Mouse (Mus musculus) lung, embryonic 14.5 days (tissue): Measurements from ENCODE around the gene Shtn1. TPM values are rescaled to one million over a fixed set of nuclear protein-coding genes. Genes with fewer than 3 reads are reported as not detected.

ENCODE experiments used
- ATAC-seq: fragments of 200-750 bp; cut with Nextera tagmentation; 2 replicates; pipeline ENCODE4 v1.8.0; 2017; ENCODE audit warnings: mild to moderate bottlenecking, moderate TSS enrichment, moderate library complexity; ENCODE audit not compliant: insufficient read depth
- DNase-seq: peaks from one replicate; pipeline ENCODE4 v3.0.0-alpha.2; 2015
- H3K27ac ChIP-seq: fragments of 300-500 bp; sonication (generic); 2 replicates; pipeline ENCODE4 v1.5.1; 2014; ENCODE audit warnings: low read depth, mild to moderate bottlenecking, moderate library complexity
- H3K27me3 ChIP-seq: fragments of 300-500 bp; sonication (generic); 2 replicates; pipeline ENCODE4 v1.6.1; 2014; ENCODE audit warnings: low read length, control low read depth; ENCODE audit not compliant: insufficient read depth
- H3K36me3 ChIP-seq: fragments of 300-500 bp; sonication (generic); 2 replicates; pipeline ENCODE4 v1.6.1; 2014; ENCODE audit warnings: control low read depth; ENCODE audit not compliant: insufficient read depth
- H3K4me1 ChIP-seq: fragments of 300-500 bp; sonication (generic); 2 replicates; pipeline ENCODE4 v1.6.1; 2014; ENCODE audit warnings: antibody characterized with exemption, control low read depth; ENCODE audit not compliant: insufficient read depth
- H3K4me2 ChIP-seq: fragments of 300-500 bp; sonication (generic); 2 replicates; pipeline ENCODE4 v1.6.1; 2014; ENCODE audit warnings: mild to moderate bottlenecking
- H3K4me3 ChIP-seq: fragments of 300-500 bp; sonication (generic); 2 replicates; pipeline ENCODE4 v1.5.1; 2014; ENCODE audit warnings: low read depth, low read length
- H3K9ac ChIP-seq: fragments of 300-500 bp; sonication (generic); 2 replicates; pipeline ENCODE4 v1.6.1; 2014
- H3K9me3 ChIP-seq: fragments of 300-500 bp; sonication (generic); 2 replicates; pipeline ENCODE4 v1.6.1; 2016; ENCODE audit warnings: low read depth, low read length, control low read depth
- CTCF ChIP-seq: IDR thresholded peaks from 2 replicates; pipeline ENCODE4 v1.5.1; 2016; ENCODE audit warnings: antibody characterized with exemption, low read depth
- WGBS: fragments of 180-500 bp; shearing (Covaris S2); extraction: QIAGEN DNeasy Blood & Tissue Kit; methylation state at CpG from one replicate; pipeline ENCODE4 v1.1.7; 2014; 5-methylcytosine and 5-hydroxymethylcytosine counted together
- polyA plus RNA-seq: library from polyadenylated mRNA; unstranded; fragments of >200 nt; fragmentation: Nextera tagmentation; extraction: Ambion mirVana; gene quantifications from 2 replicates; pipeline ENCODE4 v1.2.1, GENCODE M21; 2014

The Shtn1 gene
- polyA plus RNA-seq, 1 experiment from 2014 or later: 6.6 TPM

DNA sequence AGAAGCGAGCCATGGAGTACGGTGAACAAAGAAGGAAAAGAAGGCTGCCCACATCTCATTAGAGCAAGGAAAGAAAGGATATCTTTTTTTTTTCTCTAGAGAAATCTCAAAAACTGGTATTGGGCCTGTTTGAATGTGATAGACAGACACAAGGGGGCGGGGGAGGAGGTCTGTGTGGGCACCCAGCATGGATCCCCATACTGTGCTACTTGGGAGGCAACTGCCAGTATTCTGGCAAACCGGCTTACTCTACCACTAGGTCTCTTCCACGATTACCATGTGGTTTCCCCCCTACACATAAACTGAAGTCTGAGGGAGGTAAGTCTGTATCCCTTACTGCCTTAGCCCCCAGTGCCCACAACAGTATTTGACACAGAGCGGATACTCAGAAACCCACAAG is 73.1 kb downstream of the Shtn1 start:
- Histone ChIP-seq H3K9me3 (no peaks in the 10 kb centered on the region), H3K36me3 (no peaks in the 10 kb centered on the region), H3K4me3 (no peak overlapping the region), H3K9ac (no peak overlapping the region), H3K27me3 (no peaks in the 10 kb centered on the region), H3K27ac (no peak overlapping the region), H3K4me1 (no peaks in the 10 kb centered on the region), H3K4me2 (no peak overlapping the region)
- DNase-seq (no peak), ATAC-seq (no peak)
- 85% methylated on average over 6 of the region's 6 CpGs for WGBS
- TF ChIP-seq CTCF: no peak

GRCm38 (mm10) chr19:58981571-58981970 is 94.3 kb downstream of the Shtn1 start:
- H3K9ac ChIP-seq: no peak overlapping the region
- TF ChIP-seq CTCF: no peak
- 51% methylated on average over 9 of the region's 9 CpGs for WGBS

GRCm38 (mm10) chr19:58980056-58980440 is 95.9 kb downstream of the Shtn1 start:
- Histone ChIP-seq H3K9me3 (no peaks in the 10 kb centered on the region), H3K4me1 (no peaks in the 10 kb centered on the region), H3K36me3 (no peaks in the 10 kb centered on the region), H3K27me3 (no peaks in the 10 kb centered on the region), H3K9ac (no peak overlapping the region), H3K4me3 (peak overlapping the region; percentile 17; the same call in 1 of the 2 replicates), H3K27ac (no peak overlapping the region), H3K4me2 (peak overlapping the region; percentile 39)
- 62% methylated on average over 5 of the region's 5 CpGs for WGBS
- no peak for TF ChIP-seq CTCF
- no peak for ATAC-seq
- DNase-seq: no peak

More at GRCm38 (mm10) chr19:58981571-58981970, 94.3 kb downstream of the Shtn1 start:
- no peak overlapping the region for H3K4me2 ChIP-seq
- H3K4me1 ChIP-seq: no peaks in the 10 kb centered on the region
- H3K4me3 ChIP-seq: no peak overlapping the region
- H3K36me3 ChIP-seq: no peaks in the 10 kb centered on the region
- ATAC-seq (no peak), DNase-seq (no peak)
- H3K27me3 ChIP-seq: no peaks in the 10 kb centered on the region
- H3K27ac ChIP-seq: no peak overlapping the region
- H3K9me3 ChIP-seq: no peaks in the 10 kb centered on the region

DNA sequence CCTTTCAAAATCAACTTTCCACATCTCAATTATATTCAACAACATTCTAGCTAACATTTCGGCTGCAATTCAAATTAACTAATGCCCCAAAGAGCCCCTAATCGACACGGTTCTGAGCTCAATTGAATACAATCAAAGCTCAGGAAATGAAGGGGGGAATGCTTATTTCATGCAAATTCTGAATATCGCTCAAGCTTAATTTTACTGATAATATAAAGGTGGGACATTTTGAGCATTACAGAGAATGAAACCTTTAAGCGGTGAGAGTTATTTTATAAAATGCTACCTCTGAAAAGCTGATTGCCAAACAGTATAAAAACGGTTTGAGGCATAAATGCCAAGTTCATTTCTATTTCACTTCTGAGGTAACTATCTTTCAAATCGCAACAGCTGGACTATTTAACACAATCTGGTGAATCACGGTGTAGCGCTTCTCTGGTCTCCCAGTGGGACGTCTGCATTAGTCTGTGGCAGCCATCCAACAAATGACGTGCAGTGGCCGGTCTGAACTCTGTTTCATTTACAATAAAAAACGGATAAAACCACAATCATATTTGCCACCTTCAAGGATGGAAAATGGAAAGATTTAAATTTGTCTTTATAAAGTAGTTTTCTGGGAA is 96.4 kb downstream of the Shtn1 start:
- TF ChIP-seq CTCF: no peak
- 44% methylated on average over 13 of the region's 13 CpGs for WGBS
- Histone ChIP-seq H3K27me3 (no peaks in the 10 kb centered on the region), H3K4me3 (peak overlapping the region; percentile 17; the same call in 1 of the 2 replicates), H3K9ac (no peak overlapping the region), H3K27ac (no peak overlapping the region), H3K4me1 (no peaks in the 10 kb centered on the region), H3K36me3 (no peaks in the 10 kb centered on the region), H3K9me3 (no peaks in the 10 kb centered on the region), H3K4me2 (peak overlapping the region; percentile 39)
- ATAC-seq (no peak; the same call in 1 of the 2 replicates), DNase-seq (peak; percentile 78)

DNA sequence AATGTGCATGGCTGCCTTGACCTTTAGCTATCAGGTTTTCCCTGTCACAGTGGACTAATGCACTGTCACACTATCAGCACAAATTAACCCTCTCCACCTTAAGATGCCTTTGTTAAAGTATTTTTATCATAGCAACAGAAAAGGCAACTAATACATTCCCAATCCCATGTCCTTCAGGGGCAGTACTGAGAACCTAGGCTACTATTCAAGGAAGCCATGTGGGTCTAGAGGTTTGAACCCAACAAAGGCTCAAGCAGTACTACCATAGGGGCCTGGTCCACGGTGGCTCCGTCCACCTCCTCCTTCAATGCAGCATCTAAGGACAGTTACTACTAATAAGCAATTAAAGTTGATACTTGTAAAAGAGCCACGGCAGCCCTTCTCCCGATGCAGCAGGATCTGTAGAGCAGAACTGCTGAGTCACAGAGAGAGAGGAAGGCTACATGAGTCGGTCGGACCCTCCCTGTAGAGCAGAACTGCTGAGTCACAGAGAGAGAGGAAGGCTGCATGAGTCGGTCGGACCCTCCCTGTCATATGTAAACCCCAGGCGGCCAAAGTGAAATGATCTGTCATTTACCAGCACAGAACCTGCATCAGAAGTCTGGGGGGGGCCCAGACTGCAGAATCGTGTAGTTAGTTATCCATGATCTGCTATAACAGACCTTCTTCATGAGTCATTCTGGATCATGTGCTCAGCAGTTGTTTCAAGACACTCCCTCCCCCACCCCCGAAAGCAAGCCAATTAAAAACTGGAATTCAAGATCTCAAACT is 97.3 kb downstream of the Shtn1 start:
- Histone ChIP-seq H3K27me3 (no peaks in the 10 kb centered on the region), H3K4me2 (no peak overlapping the region), H3K4me3 (no peak overlapping the region), H3K9me3 (no peaks in the 10 kb centered on the region), H3K4me1 (no peaks in the 10 kb centered on the region), H3K9ac (no peak overlapping the region), H3K36me3 (no peaks in the 10 kb centered on the region), H3K27ac (no peak overlapping the region)
- WGBS: 62% methylated on average over 11 of the region's 11 CpGs
- no peak for TF ChIP-seq CTCF
- ATAC-seq (no peak), DNase-seq (peak; percentile 9)

DNA sequence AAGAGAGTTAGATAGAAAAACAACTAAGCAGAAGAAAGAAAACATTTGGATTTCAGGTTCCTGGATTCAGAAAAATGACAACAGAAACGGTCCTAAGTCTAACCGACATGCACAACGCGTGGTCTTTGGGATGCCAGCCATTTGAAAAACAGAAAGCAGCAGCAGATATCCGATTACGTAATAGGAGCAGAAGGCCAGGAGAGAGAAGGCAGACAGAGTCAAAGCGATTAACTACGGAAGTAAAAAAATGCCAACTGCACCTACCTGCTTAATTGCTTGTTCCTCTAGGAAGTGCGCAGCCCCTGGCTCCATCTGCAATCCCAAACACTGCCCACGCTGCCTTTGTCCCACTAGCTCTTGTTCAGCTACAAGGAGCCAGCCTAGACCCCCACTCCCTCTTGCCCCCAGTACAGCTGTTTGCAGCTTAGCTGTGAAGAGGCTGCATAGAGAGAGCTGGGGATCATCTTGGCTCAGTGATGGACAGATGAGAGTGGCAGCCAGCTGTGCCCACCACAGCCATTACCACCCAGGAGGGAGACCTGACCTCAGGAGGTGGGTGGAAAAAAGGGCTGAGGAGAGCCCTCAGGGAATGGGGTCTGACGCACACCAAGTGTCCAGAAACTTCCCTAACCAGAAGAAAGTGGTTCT is 100.6 kb downstream of the Shtn1 start:
- DNase-seq (no peak), ATAC-seq (no peak)
- WGBS: 74% methylated on average over 11 of the region's 11 CpGs
- Histone ChIP-seq H3K4me3 (no peak overlapping the region), H3K4me2 (no peak overlapping the region), H3K27ac (no peak overlapping the region), H3K27me3 (no peaks in the 10 kb centered on the region), H3K36me3 (no peaks in the 10 kb centered on the region), H3K9ac (no peak overlapping the region), H3K4me1 (no peaks in the 10 kb centered on the region), H3K9me3 (no peaks in the 10 kb centered on the region)
- no peak for TF ChIP-seq CTCF

GRCm38 (mm10) chr19:58974126-58974525 is 101.8 kb downstream of the Shtn1 start:
- DNase-seq (no peak), ATAC-seq (no peak)
- no peaks in the 10 kb centered on the region for H3K9me3 ChIP-seq
- H3K27ac ChIP-seq: no peak overlapping the region
- no peaks in the 10 kb centered on the region for H3K4me1 ChIP-seq
- 87% methylated on average over 8 of the region's 8 CpGs for WGBS
- no peak overlapping the region for H3K4me3 ChIP-seq
- no peak overlapping the region for H3K9ac ChIP-seq
- H3K27me3 ChIP-seq: no peaks in the 10 kb centered on the region
- no peak for TF ChIP-seq CTCF
- H3K4me2 ChIP-seq: no peak overlapping the region
- H3K36me3 ChIP-seq: no peaks in the 10 kb centered on the region
